Mouse (Mus musculus) brain, adult 2 months (tissue): Measurements from ENCODE around the gene Cd248.
"Not testable (repeated sequence)": the region's sequence is repeated elsewhere in the genome, so short reads cannot be mapped to it uniquely, and the experiment has no call there.

ENCODE experiments used
- DNase-seq: peaks from one replicate; pipeline ENCODE4 v3.0.0; 2011; ENCODE audit warnings: low read depth, low spot score

Cd248 gene

GRCm38 (mm10) chr19:5073518-5073917 lies 5.6 kb downstream of the Cd248 start:
- peak; percentile 66 for DNase-seq

- no peak for DNase-seq
Observed at GRCm38 (mm10) chr19:5079279-5079678, 11.4 kb downstream of the Cd248 start.

DNA sequence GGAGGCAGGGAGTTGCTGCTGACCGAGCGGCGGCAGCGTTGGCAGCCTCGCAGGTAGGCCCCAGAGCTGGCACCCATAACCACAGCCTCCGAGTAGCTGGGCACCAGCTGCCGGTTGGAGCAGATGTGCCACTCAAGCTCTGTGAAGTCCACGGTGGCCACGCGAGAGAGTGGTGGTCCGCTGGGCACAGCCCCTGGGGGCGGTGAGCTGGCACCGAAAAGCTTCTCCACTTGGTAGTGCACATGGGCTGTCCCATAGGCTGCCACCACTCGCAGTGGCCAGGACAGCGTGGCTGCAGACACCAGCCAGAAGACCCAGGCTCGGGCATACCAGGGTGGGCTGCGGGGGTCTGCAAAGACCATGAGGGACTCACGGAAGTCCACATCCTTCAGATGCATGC lies 14.1 kb downstream of the Cd248 start:
- DNase-seq = no peak

GRCm38 (mm10) chr19:5082596-5082995 lies 14.7 kb downstream of the Cd248 start:
- DNase-seq = no peak

DNA sequence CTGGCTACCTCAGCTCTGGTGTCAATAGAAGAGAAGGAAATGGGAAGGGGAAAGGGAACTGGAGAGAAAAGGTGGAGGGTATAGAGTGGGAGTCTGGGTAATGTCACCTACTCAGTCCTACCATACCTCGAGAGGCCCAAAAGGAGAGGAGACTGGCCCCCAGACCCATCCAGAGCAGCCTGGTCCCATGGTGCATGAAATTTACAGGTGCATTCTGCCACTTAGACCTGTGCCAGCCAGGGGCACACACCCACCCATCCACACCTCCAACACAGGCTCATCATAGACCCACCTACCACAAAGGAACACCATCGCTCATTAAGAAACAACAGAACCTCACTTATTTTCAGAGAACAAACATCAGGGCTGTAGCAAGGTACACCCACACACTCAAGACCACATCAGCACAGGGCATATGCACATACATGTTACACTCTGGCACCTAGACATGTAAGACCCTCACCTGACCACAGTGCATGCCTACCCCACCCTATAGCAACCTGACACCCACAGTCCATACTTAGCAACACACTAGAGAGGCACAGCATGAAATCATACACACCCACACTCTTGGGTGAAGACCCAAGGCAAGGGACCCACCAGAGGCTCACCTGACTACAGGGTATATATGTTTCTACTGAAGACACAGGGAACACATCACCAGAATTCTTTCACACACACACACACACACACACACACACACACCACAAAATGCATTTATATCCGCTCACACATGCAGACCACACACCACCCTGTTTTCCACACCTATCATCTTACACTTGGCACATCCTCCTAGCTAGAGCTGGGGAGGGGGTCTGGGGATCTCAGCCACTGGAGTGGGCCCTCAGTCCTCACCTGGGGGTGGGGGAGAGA lies 16.3 kb downstream of the Cd248 start:
- DNase-seq = no peak

DNA sequence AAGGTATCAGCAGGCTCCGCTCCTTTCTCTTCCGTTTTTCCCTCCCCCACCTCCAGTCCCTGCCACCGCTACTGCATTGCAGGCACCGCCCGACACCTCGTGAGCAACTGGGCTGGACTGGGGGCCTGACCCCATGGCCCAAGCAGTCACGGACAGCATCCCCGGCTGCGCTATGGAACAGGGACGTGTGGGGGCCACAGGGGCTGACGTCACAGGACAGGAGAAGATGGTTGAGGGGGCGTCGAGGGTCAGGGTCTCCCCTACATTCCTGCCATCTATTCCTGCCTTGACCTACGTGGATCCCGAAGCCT lies 16.9 kb downstream of the Cd248 start:
- DNase-seq = peak; percentile 63

DNA sequence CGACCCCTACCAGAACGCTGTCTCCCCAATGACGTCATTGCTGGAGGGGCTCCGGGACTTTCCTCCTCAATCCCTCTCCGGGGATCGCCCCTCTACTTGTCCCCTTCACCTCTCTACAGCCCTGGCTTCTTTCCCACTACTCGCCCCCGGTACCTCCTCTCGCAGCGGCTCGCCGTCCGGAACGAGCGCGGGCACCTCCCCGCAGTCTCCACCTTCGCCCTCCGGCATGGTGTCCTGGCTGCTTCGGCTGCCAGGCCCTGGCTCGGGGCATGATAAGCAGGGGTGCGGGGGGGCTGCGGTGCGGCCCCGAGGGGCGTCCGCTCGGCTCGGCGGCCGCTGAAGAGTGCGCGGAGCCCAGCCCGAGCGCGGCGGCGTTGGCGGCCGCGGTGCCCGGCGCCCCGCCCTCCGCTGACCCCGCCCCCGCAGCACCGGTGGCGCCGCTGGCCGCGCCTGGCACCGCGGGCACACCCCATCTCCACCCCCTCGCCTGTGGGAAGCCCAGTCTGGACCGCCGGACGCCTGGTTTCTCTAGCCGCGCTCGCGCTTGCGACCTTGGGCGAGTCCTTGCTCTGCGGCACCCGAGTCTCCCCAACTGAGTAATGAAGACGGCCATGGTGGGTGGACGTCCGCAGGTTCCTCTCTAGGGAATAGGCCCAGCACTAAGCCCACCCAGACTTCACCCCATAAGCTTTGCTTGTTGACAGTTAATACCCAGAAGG lies 17.4 kb downstream of the Cd248 start, which contains the start of gene Tmem151a:
TSS of gene Tmem151a (minus strand) at position 387 of the 719 bp plus-strand sequence.
- peak; percentile 87 for DNase-seq

- not testable (repeated sequence) for DNase-seq
Observed at GRCm38 (mm10) chr19:5086533-5086932, 18.7 kb downstream of the Cd248 start.

DNA sequence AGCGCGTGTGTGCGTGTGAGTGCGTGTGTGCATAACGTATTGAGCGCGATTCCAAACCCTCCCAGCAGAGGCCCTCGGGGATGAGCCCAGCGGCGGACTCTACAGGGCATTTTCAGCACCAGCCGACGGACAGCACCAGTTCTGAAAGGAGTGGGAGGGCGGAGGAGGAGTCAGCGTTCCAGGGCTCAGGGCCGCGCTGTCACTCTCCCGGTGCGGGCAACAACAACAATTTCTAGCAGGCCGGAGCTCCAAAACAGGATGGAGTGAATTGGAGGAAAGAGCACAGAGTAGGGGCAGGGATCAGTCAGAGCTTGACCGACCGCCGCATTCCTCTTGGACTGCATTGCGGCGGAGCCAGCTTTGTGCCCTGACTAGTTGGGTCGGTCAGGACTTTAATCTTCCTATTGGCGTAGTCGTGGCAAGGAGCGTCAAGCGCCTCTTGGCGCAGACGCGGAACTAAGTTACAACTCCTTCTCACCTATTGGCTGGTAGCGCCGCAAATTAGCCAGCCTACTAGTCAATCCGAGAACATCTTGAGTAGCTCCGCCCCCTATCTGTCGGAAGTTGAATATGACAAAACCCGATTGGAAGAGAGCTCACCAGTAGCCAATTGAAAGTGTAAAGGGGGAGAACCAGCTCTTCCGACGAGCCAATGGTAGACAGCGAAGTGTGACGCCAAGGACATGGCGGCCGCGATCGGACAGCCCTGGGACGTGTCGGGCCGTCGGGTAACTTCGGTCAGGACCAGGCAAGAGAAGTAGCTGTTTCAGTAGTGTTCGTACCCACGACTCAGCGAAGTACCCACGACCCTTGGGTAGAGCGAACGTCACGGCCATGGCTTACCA lies 20.2 kb downstream of the Cd248 start, which contains the start of gene Yif1a:
TSS of gene Yif1a (plus strand) at position 655 of the 845 bp plus-strand sequence.
- peak; percentile 100 for DNase-seq

DNA sequence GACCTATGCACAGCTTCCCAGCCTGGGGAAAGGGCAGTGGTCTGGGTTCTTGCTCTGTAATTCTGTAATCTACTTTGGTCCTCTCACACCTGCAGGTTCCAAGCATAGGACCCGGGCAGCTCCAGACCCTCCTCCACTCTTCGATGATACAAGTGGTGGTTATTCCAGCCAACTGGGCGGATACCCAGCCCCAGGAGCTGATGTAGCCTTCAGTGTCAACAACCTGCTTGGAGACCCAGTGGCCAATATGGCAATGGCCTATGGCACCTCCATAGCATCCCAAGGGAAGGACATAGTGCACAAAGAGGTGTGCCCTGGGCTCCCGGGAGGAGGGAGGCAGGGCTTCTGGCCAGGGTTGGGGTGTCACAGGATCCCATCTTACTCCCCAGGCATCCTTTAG lies 21.4 kb downstream of the Cd248 start:
- no peak for DNase-seq

DNA sequence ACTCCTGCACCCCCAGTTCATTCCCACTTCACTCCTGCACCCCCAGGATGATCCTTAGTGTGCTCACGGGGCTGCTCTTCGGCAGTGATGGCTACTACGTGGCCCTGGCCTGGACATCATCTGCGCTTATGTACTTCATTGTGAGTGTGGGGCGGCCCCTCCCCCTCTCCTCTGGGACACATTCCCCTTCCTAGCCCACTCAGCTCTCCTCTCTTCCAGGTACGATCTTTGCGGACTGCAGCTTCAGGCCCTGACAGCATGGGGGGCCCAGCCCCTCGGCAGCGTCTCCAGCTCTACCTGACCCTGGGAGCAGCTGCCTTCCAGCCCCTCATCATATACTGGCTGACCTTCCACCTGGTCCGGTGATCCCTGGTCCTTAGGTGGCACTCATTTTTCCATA lies 24.2 kb downstream of the Cd248 start:
- DNase-seq = no peak

GRCm38 (mm10) chr19:5093481-5094242 lies 25.8 kb downstream of the Cd248 start:
- no peak for DNase-seq

GRCm38 (mm10) chr19:5094243-5094632 lies 26.4 kb downstream of the Cd248 start:
- peak; percentile 97 for DNase-seq

- DNase-seq = peak; percentile 60
Observed at GRCm38 (mm10) chr19:5094746-5095417, 27.0 kb downstream of the Cd248 start.

DNA sequence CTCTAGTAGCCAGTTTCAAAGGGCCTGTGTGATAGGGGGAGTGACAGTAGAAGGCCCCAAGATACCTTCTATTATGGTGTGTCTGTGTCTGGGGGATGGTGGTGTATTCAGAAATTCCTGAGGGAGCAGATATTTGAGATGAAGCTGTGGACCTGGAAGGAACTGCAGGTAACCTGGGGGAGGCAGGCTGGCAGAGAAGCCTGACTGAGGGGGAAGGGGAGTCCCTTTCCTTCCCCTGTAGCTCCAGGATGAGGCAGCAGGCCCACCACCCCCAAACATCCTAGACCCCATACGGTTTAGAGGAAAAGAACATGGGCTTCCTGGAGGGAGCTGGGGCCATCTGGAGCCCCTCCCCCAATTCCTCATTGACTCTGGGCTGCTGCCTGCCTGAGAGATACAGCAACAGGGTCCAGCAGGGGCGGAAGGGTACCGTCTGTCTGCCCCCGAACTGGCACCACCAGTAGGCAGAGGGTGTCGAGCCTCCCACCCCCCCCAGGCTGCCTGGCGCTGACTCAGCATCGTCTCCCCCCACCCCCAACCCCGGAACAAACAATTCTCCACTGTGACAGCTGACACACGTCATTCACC lies 28.1 kb downstream of the Cd248 start:
- no peak for DNase-seq

DNA sequence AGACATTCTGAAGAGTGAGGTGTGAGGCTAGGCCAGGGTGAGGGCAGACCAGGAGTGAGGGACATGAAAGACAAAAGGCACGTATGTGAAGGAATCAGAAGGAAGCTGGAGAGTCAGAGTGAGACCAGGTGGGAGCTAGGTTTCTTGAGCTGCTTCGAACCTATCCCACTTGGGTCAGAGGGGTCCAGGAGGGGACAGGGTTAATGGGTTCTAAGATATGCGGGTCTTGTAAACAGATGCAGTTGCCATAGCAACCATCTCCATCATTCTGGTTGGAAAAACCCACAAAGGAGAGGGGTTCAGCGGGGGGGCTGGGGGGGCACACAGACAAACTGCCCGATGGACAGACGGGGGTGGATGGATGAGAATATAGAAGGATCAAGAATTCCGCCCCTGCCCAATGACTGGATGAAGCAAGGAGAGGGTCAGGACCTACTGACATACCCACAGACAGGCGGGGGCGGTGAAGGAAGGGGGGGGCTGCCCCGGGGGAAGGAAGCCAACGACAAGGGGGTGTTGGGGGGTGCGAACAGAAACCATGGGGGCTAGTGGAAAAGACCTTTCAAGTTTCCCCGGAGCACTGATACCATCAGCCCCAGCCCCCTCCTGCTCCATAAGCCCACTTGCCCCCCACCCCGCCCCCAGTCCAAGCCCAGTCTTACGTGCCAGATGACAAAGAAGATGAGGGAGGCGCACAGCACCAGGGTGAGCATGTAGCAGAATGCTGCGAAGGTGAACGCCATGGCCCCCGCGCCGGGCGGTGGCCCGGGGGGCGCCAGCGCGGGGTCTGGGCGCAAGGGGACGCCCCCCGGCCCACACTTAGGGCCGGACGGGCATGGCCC lies 29.9 kb downstream of the Cd248 start:
- DNase-seq = no peak

GRCm38 (mm10) chr19:5098363-5099143 lies 30.7 kb downstream of the Cd248 start, which contains the start of gene Cnih2:
Gene Cnih2 (minus strand): TSS chr19:5098521.
- DNase-seq = peak; percentile 82

DNA sequence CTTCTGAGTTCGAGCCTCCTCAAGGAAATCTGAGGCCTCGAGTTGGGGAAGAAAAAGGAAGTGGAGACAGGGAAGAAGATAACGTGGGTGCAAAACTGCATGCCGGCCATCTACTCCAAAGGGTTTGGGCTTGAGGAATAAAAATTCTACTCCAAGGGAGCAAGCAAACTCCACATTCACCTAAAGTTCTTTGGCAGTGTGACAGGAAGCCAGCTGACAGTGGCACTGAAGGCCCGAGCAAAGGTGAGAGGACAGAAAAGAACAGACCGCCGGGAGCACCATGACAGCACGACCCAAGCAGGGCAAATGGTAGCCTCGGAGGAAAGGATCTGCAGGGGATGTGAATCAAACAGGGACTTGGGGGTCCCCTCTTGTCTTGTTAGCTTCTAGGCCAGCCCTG lies 38.2 kb downstream of the Cd248 start:
- DNase-seq = no peak
